Mouse (Mus musculus) embryonic facial prominence, embryonic 15.5 days (tissue): Measurements from ENCODE around the gene Cntn2. TPM values are rescaled to one million over a fixed set of nuclear protein-coding genes. Genes with fewer than 3 reads are reported as not detected.
A peak's percentile ranks its signal among the peaks of the same experiment; 100 is the strongest.

Experiments
- ATAC-seq: fragments of 200-750 bp; cut with Nextera tagmentation; 2 replicates; pipeline ENCODE4 v1.8.0; 2017; ENCODE audit warnings: low read depth, moderate TSS enrichment; ENCODE audit not compliant: insufficient number of reproducible peaks, low FRiP score, low TSS enrichment
- H3K27ac ChIP-seq: fragments of 300-500 bp; sonication (generic); replicated peaks from 2 replicates; pipeline ENCODE4 v1.5.1; 2015; ENCODE audit warnings: mild to moderate bottlenecking, inconsistent platforms
- H3K27me3 ChIP-seq: fragments of 300-500 bp; sonication (generic); 2 replicates; pipeline ENCODE4 v1.6.1; 2015; ENCODE audit warnings: inconsistent platforms
- H3K36me3 ChIP-seq: fragments of 300-500 bp; sonication (generic); 2 replicates; pipeline ENCODE4 v1.6.1; 2015; ENCODE audit warnings: mild to moderate bottlenecking, inconsistent platforms
- H3K4me1 ChIP-seq: fragments of 300-500 bp; sonication (generic); 2 replicates; pipeline ENCODE4 v1.6.1; 2015; ENCODE audit warnings: inconsistent platforms
- H3K4me2 ChIP-seq: fragments of 300-500 bp; sonication (generic); replicated peaks from 2 replicates; pipeline ENCODE4 v1.6.1; 2015; ENCODE audit warnings: mild to moderate bottlenecking, inconsistent platforms
- H3K4me3 ChIP-seq: fragments of 300-500 bp; sonication (generic); replicated peaks from 2 replicates; pipeline ENCODE4 v1.5.1; 2015; ENCODE audit warnings: mild to moderate bottlenecking, inconsistent platforms
- H3K9ac ChIP-seq: fragments of 300-500 bp; sonication (generic); 2 replicates; pipeline ENCODE4 v1.6.1; 2015; ENCODE audit warnings: inconsistent platforms
- H3K9me3 ChIP-seq: fragments of 300-500 bp; sonication (generic); replicated peaks from 2 replicates; pipeline ENCODE4 v1.6.1; 2016; ENCODE audit warnings: inconsistent platforms
- WGBS: fragments of 180-500 bp; shearing (Covaris S2); methylation state at CpG from one replicate; pipeline ENCODE4 v1.1.7; 2015; 5-methylcytosine and 5-hydroxymethylcytosine counted together
- polyA plus RNA-seq: library from polyadenylated mRNA; unstranded; fragments of >200 nt; fragmentation: Nextera tagmentation; extraction: Ambion mirVana; gene quantifications from 2 replicates; pipeline ENCODE4 v1.2.1, GENCODE M21; 2015

The Cntn2 gene
- polyA plus RNA-seq, 1 experiment from 2014 or later = 1.5 TPM

DNA sequence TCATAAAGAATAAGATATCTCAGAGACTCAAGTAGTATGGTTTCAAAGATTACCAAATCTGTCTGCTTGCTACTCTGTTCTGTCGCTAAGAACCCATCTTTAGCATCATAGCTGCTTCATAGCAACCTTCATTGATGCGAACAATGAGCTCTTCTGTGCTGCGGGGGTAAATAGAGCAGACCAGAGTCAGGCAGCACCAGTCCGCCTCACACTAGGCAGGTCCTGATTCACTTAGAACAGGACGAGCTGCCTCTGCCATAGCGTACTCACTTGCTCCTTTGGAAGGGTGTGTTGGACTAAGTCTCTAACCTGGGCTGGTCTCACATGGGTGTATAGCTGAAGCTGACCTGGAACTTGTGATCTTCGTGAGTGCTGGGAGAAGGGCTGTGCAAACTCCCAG, 37.0 kb downstream of the Cntn2 start, which contains the start of gene Tmem81:
TSS of gene Tmem81 (plus strand) at position 173 of the 400 bp plus-strand sequence.
- H3K4me3 ChIP-seq = no peak within 1 kb of the TSS
- ATAC-seq = no peak
- H3K27me3 ChIP-seq = no peaks in the 10 kb centered on the region
- H3K9ac ChIP-seq = no peak within 1 kb of the TSS
- H3K27ac ChIP-seq = no peak within 1 kb of the TSS
- peaks cover 59% of the 10 kb centered on the region for H3K36me3 ChIP-seq
- no peaks in the 10 kb centered on the region for H3K9me3 ChIP-seq
- WGBS = 87% methylated on average over 7 of the region's 7 CpGs
- H3K4me2 ChIP-seq = no peak within 1 kb of the TSS
- H3K4me1 ChIP-seq = no peaks in the 10 kb centered on the region

DNA sequence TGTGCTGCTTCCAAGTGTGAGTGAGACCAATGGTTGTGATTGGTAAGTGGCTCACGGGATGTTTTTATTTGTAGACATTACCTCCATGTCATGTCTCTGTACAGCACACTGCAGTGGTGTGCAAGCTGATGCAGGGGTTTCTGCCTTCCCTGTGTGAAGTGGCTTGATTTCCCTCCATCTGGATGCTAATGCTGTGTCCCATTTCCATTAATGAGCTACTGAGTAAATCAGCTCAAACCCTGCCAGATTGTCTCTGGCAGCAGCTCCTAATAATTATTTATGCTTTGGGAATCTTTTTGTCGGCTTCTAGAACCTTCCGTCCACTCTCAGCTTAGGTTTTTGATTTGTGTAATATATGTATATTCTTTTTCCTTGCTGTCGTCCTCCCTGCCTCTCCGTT, 37.9 kb downstream of the Cntn2 start:
- no peaks in the 10 kb centered on the region for H3K4me1 ChIP-seq
- no peak overlapping the region for H3K4me3 ChIP-seq
- H3K27me3 ChIP-seq = no peaks in the 10 kb centered on the region
- no peaks in the 10 kb centered on the region for H3K9me3 ChIP-seq
- ATAC-seq = no peak
- peaks cover 68% of the 10 kb centered on the region for H3K36me3 ChIP-seq
- no peak overlapping the region for H3K9ac ChIP-seq
- no peak overlapping the region for H3K27ac ChIP-seq
- no peak overlapping the region for H3K4me2 ChIP-seq
- WGBS = 92% methylated on average over 5 of the region's 5 CpGs

DNA sequence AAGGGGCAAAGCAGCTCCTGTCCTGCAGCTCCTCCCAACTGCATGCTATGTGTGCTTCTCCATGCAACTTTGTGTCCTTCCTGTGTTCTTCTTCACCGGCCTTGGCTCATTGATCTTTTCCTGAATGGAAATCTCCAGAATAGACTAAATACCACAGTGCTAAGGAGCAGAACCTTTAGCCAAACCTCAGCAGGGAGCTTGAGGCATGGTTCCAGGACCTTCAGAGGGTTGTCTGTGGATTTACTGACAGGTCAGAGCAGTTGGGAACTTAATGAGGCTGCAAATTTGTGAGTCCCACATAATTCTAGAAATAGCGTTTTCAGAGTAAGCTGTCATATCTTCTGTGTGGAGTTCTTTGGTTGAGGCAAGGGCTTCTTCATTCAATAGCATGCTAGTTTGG, 42.5 kb downstream of the Cntn2 start:
- H3K4me2 ChIP-seq = no peak overlapping the region
- H3K9ac ChIP-seq = no peak overlapping the region
- WGBS = 97% methylated on average over 2 of the region's 2 CpGs
- H3K27ac ChIP-seq = no peak overlapping the region
- H3K36me3 ChIP-seq = peaks cover 82% of the 10 kb centered on the region
- H3K9me3 ChIP-seq = no peaks in the 10 kb centered on the region
- no peak overlapping the region for H3K4me3 ChIP-seq
- no peaks in the 10 kb centered on the region for H3K27me3 ChIP-seq
- H3K4me1 ChIP-seq = no peaks in the 10 kb centered on the region
- no peak for ATAC-seq

- peaks cover 16% of the 10 kb centered on the region for H3K36me3 ChIP-seq
- no peaks in the 10 kb centered on the region for H3K27me3 ChIP-seq
- H3K4me2 ChIP-seq = no peak overlapping the region
- H3K27ac ChIP-seq = no peak overlapping the region
- no peak for ATAC-seq
- no peak overlapping the region for H3K9ac ChIP-seq
- H3K4me3 ChIP-seq = no peak overlapping the region
- H3K9me3 ChIP-seq = no peaks in the 10 kb centered on the region
- WGBS = 91% methylated on average over 6 of the region's 6 CpGs
- H3K4me1 ChIP-seq = peaks cover 5% of the 10 kb centered on the region; the same call in 1 of the 2 replicates
These were observed 59.3 kb downstream of the Cntn2 start for GRCm38 (mm10) chr1:132483759-132484158.

GRCm38 (mm10) chr1:132483234-132483633, 59.8 kb downstream of the Cntn2 start:
- H3K27me3 ChIP-seq = no peaks in the 10 kb centered on the region
- H3K4me2 ChIP-seq = no peak overlapping the region
- no peak overlapping the region for H3K9ac ChIP-seq
- H3K36me3 ChIP-seq = peaks cover 11% of the 10 kb centered on the region
- no peak for ATAC-seq
- H3K4me1 ChIP-seq = peaks cover 9% of the 10 kb centered on the region
- H3K4me3 ChIP-seq = no peak overlapping the region
- no peaks in the 10 kb centered on the region for H3K9me3 ChIP-seq
- no peak overlapping the region for H3K27ac ChIP-seq
- 87% methylated on average over 3 of the region's 3 CpGs for WGBS

GRCm38 (mm10) chr1:132481619-132482018, 61.4 kb downstream of the Cntn2 start:
- H3K9me3 ChIP-seq = no peaks in the 10 kb centered on the region
- 89% methylated on average over 2 of the region's 2 CpGs for WGBS
- peaks cover 14% of the 10 kb centered on the region for H3K4me1 ChIP-seq
- peaks cover 5% of the 10 kb centered on the region; the same call in 1 of the 2 replicates for H3K36me3 ChIP-seq
- no peak for ATAC-seq
- H3K27ac ChIP-seq = no peak overlapping the region
- no peak overlapping the region for H3K9ac ChIP-seq
- no peaks in the 10 kb centered on the region for H3K27me3 ChIP-seq
- no peak overlapping the region for H3K4me2 ChIP-seq
- no peak overlapping the region for H3K4me3 ChIP-seq

DNA sequence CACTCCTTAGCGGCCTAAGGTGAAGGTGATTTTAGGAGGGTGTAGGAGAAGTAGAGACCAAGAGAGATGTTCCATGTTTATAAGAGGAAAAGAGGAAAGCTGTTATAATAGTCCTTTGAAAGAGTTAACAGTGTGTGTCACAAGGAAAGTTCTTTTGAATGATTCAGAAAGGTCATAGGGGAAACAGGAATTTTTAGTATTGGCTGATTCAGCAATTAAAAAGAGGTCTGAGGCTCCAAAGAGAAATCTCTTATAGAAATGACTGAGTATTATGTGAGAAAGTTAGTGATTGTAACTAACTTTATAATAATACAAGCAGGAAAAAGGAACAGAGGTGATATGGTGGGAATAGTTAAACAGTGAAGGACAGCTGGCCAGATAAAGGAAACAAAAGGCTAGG, 63.6 kb downstream of the Cntn2 start:
- Histone ChIP-seq H3K27ac (no peak overlapping the region), H3K9ac (no peak overlapping the region), H3K36me3 (no peaks in the 10 kb centered on the region), H3K27me3 (no peaks in the 10 kb centered on the region), H3K4me3 (no peak overlapping the region), H3K4me1 (peaks cover 14% of the 10 kb centered on the region), H3K9me3 (no peaks in the 10 kb centered on the region), H3K4me2 (no peak overlapping the region)
- WGBS = 93% methylated on average over 1 of the region's 1 CpGs
- ATAC-seq = no peak

- Histone ChIP-seq H3K4me2 (peak within 1 kb of the TSS; percentile 67), H3K4me3 (peak within 1 kb of the TSS; percentile 74), H3K4me1 (peaks cover 14% of the 10 kb centered on the region), H3K27me3 (no peaks in the 10 kb centered on the region), H3K36me3 (no peaks in the 10 kb centered on the region), H3K9me3 (no peaks in the 10 kb centered on the region), H3K9ac (peak within 1 kb of the TSS; percentile 76), H3K27ac (peak within 1 kb of the TSS; percentile 74)
- peak; percentile 87 for ATAC-seq
- WGBS = under 1% methylated on average over 43 of the region's 43 CpGs
These were observed 65.9 kb downstream of the Cntn2 start, which contains the start of gene Rbbp5 for GRCm38 (mm10) chr1:132476928-132477691. Gene Rbbp5 (plus strand): TSS chr1:132477365.

DNA sequence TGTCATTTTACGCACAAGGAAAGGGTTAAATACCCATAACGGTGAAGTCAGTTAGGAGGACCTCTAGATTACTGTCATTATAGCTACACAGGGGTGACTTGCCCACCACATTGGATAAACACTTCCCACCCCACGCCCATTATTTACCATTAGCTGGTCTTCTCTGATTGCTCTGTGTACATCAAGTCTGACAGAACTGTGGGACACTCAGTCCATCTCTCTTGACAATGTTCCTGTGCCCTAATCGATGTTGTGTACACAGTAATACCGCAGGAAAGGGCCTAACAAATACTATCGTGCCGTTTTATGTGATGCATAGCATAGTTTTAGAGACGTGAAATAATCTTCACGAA, 66.5 kb downstream of the Cntn2 start:
- peak overlapping the region; percentile 67 for H3K4me2 ChIP-seq
- peaks cover 14% of the 10 kb centered on the region for H3K4me1 ChIP-seq
- H3K27me3 ChIP-seq = no peaks in the 10 kb centered on the region
- peak overlapping the region; percentile 76 for H3K9ac ChIP-seq
- H3K27ac ChIP-seq = peak overlapping the region; percentile 74
- H3K36me3 ChIP-seq = no peaks in the 10 kb centered on the region
- no peaks in the 10 kb centered on the region for H3K9me3 ChIP-seq
- peak; percentile 22; the same call in 1 of the 2 replicates for ATAC-seq
- peak overlapping the region; percentile 74 for H3K4me3 ChIP-seq
- WGBS = 5% methylated on average over 9 of the region's 9 CpGs

DNA sequence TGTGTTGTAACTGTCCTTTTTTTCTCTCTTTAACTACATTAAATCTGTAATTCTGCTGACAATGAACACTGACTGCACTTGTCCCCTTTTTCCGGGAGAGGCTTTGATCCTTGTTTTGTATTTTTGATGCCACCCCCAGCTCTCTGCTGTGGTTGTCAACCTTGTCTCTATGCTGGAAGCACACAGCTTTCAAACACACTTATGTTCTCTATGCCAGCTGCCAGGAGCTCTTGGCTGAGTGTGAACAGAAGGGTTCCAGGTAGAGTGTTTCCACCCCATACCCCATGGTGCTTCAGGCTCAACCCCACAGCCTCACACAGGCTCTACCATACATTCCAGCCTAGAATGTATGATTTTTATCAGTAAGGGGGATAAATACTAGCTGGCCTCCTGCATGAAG, 68.6 kb downstream of the Cntn2 start:
- Histone ChIP-seq H3K4me2 (no peak overlapping the region), H3K4me1 (peaks cover 14% of the 10 kb centered on the region), H3K27me3 (no peaks in the 10 kb centered on the region), H3K36me3 (no peaks in the 10 kb centered on the region), H3K9me3 (no peaks in the 10 kb centered on the region), H3K27ac (no peak overlapping the region), H3K9ac (no peak overlapping the region), H3K4me3 (no peak overlapping the region)
- ATAC-seq = no peak
- 68% methylated on average over 1 of the region's 1 CpGs for WGBS

- Histone ChIP-seq H3K4me1 (0 out of 2 replicates have a peak, but pooled peaks cover 6% of the 10 kb centered on the region), H3K27me3 (no peaks in the 10 kb centered on the region), H3K27ac (no peak overlapping the region), H3K9ac (no peak overlapping the region), H3K9me3 (no peaks in the 10 kb centered on the region), H3K36me3 (no peaks in the 10 kb centered on the region), H3K4me2 (no peak overlapping the region), H3K4me3 (no peak overlapping the region)
- no peak for ATAC-seq
- WGBS = 58% methylated on average over 5 of the region's 5 CpGs
These were observed 70.5 kb downstream of the Cntn2 start for GRCm38 (mm10) chr1:132472537-132472936.

GRCm38 (mm10) chr1:132471499-132471898, 71.6 kb downstream of the Cntn2 start:
- no peak overlapping the region for H3K4me2 ChIP-seq
- H3K4me1 ChIP-seq = 0 out of 2 replicates have a peak, but pooled peaks cover 6% of the 10 kb centered on the region
- H3K9ac ChIP-seq = no peak overlapping the region
- ATAC-seq = no peak
- peaks cover 6% of the 10 kb centered on the region; the same call in 1 of the 2 replicates for H3K36me3 ChIP-seq
- H3K9me3 ChIP-seq = no peaks in the 10 kb centered on the region
- H3K4me3 ChIP-seq = no peak overlapping the region
- H3K27me3 ChIP-seq = no peaks in the 10 kb centered on the region
- 93% methylated on average over 5 of the region's 5 CpGs for WGBS
- no peak overlapping the region for H3K27ac ChIP-seq
